Mouse (Mus musculus) limb, embryonic 14.5 days (tissue): ENCODE measurements at regions not wholly inside any gene's neighbourhood (a gene's known extent, or its start where the extent isn't known, plus 50 kb on each side); places are given as distances from the start of the nearest gene placed in this dataset.

Experiments used
- ATAC-seq: fragments of 200-750 bp; cut with Nextera tagmentation; 2 replicates; pipeline ENCODE4 v1.8.0; 2017; ENCODE audit warnings: low read depth, moderate number of reproducible peaks, moderate TSS enrichment; ENCODE audit not compliant: low FRiP score
- DNase-seq: peaks from one replicate; pipeline ENCODE4 v3.0.0-alpha.2; 2015; ENCODE audit warnings: low spot score
- H3K27ac ChIP-seq: fragments of 300-500 bp; sonication (generic); replicated peaks from 2 replicates; pipeline ENCODE4 v1.5.1; 2014; ENCODE audit warnings: low read depth, mild to moderate bottlenecking, low read length, moderate library complexity, mixed read lengths
- H3K27me3 ChIP-seq: fragments of 300-500 bp; sonication (generic); 2 replicates; pipeline ENCODE4 v1.6.1; 2014; ENCODE audit warnings: low read length, mixed read lengths; ENCODE audit not compliant: control insufficient read depth, insufficient read depth
- H3K36me3 ChIP-seq: fragments of 300-500 bp; sonication (generic); 2 replicates; pipeline ENCODE4 v1.6.1; 2014; ENCODE audit warnings: mild to moderate bottlenecking, low read length, moderate library complexity, mixed read lengths; ENCODE audit not compliant: control insufficient read depth, insufficient read depth
- H3K4me1 ChIP-seq: fragments of 300-500 bp; sonication (generic); 2 replicates; pipeline ENCODE4 v1.6.1; 2014; ENCODE audit warnings: antibody characterized with exemption, low read length, mixed read lengths; ENCODE audit not compliant: control insufficient read depth, insufficient read depth
- H3K4me2 ChIP-seq: fragments of 300-500 bp; sonication (generic); replicated peaks from 2 replicates; pipeline ENCODE4 v1.6.1; 2014; ENCODE audit warnings: low read depth, mild to moderate bottlenecking, low read length, moderate library complexity; ENCODE audit not compliant: severe bottlenecking
- H3K4me3 ChIP-seq: fragments of 300-500 bp; sonication (generic); replicated peaks from 2 replicates; pipeline ENCODE4 v1.5.1; 2014; ENCODE audit warnings: low read length
- H3K9ac ChIP-seq: fragments of 300-500 bp; sonication (generic); 2 replicates; pipeline ENCODE4 v1.6.1; 2014; ENCODE audit warnings: mild to moderate bottlenecking, low read depth, low read length, moderate library complexity; ENCODE audit not compliant: severe bottlenecking
- H3K9me3 ChIP-seq: fragments of 300-500 bp; sonication (generic); 2 replicates; pipeline ENCODE4 v1.6.1; 2016; ENCODE audit warnings: low read length; ENCODE audit not compliant: control insufficient read depth
- POLR2A ChIP-seq: fragments of 200-500 bp; IDR thresholded peaks from 2 replicates; pipeline ENCODE4 v1.8.0; 2012; ENCODE audit warnings: inconsistent platforms, mild to moderate bottlenecking, moderate library complexity, borderline replicate concordance; ENCODE audit not compliant: insufficient read depth, insufficient read length; ENCODE audit errors: extremely low read depth
- WGBS: fragments of 180-500 bp; shearing (Covaris S2); extraction: QIAGEN DNeasy Blood & Tissue Kit; methylation state at CpG from one replicate; pipeline ENCODE4 v1.1.7; 2014; 5-methylcytosine and 5-hydroxymethylcytosine counted together

DNA sequence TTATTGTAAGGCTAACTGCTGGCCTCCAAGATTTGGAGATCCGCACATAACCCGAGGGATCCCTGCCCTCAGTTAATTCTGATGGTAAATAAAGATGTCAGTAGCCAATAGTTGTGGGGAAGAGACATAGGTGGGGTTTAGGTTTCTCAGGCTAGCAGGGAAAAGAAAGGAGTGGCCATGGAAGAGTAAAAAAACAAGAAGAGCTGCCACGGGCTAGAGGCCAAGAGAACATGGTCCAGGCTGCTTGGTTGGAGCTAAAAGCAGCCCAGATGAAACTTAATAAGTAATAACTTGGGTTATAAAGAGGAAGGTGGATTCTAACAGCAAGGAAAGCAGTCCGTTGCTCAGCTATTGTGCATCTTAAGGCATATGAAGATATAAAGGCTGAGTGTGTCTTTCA lies 155.6 kb downstream of the Arrdc3 start:
- Histone ChIP-seq H3K4me2 (no peak overlapping the region), H3K27me3 (no peaks in the 10 kb centered on the region), H3K9me3 (no peaks in the 10 kb centered on the region), H3K9ac (no peak overlapping the region), H3K36me3 (no peaks in the 10 kb centered on the region), H3K4me1 (no peaks in the 10 kb centered on the region), H3K4me3 (no peak overlapping the region), H3K27ac (no peak overlapping the region)
- ATAC-seq (no peak), DNase-seq (no peak)
- 80% methylated on average over 4 of the region's 4 CpGs for WGBS
- TF ChIP-seq POLR2A: no peak

DNA sequence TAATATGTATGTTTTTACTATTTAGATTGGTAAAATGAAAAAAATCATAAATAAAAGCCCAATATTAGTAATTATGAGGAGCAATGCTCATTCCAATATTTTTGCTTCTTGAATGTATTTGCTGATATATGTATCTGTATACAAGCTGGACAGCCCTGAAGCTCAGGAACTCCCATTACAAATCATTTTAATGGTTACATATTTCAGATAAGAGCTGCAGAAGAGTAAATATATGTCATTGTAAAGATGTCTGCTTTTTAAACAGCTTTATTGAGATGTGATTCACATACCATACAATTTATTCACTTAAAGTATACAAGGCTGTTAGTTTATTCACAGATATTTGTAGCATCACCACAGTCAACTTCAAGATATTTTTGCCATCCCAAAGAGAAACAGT lies 157.3 kb downstream of the Arrdc3 start:
- H3K4me3 ChIP-seq: no peak overlapping the region
- no peaks in the 10 kb centered on the region for H3K27me3 ChIP-seq
- no peak overlapping the region for H3K4me2 ChIP-seq
- H3K27ac ChIP-seq: no peak overlapping the region
- H3K9me3 ChIP-seq: no peaks in the 10 kb centered on the region
- ATAC-seq (no peak), DNase-seq (no peak)
- TF ChIP-seq POLR2A: no peak
- H3K9ac ChIP-seq: no peak overlapping the region
- H3K36me3 ChIP-seq: no peaks in the 10 kb centered on the region
- H3K4me1 ChIP-seq: no peaks in the 10 kb centered on the region

DNA sequence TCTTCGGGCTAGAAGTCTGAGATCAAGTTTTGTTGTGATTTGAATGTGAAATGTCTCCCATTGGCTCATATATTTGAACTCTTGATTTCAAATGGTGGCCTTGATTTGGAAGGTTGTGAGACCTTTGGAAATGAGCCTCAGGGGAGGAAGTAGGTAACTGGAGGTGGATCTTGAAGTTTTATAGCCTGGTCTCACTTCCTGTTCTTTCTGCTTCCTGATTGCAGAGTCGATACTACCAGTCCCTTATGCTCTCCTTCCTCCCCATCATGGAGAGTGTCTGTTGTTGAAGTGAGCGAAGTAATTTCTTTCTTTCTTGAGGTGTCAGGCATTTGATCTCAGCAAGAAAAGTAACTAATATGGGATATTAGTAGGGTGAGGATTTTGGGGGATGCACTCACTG lies 158.5 kb downstream of the Arrdc3 start:
- no peak for ATAC-seq
- no peak overlapping the region for H3K27ac ChIP-seq
- WGBS: 78% methylated on average over 3 of the region's 3 CpGs

More for the DNA sequence above, 158.5 kb downstream of the Arrdc3 start:
- TF ChIP-seq POLR2A: no peak
- Histone ChIP-seq H3K4me2 (no peak overlapping the region), H3K9me3 (no peaks in the 10 kb centered on the region), H3K36me3 (no peaks in the 10 kb centered on the region), H3K4me3 (no peak overlapping the region), H3K9ac (no peak overlapping the region), H3K4me1 (no peaks in the 10 kb centered on the region), H3K27me3 (no peaks in the 10 kb centered on the region)
- no peak for DNase-seq
